19 mouse cellular contexts compared by ENCODE assay signal in genomic region chr4:95110828-95111227, GRCm38 (mm10).
"Had no signal": no experiment of that assay in that cellular context is flagged by ENCODE, and none has a peak within 500 bp of the region (broad histone marks: within the 10 kb centered on the region; RNA-seq: fewer than 3 reads in every experiment).

No protein-coding gene starts in this region.

- H3K36me3 ChIP-seq: lung, embryonic 15.5 days; midbrain, embryonic 10.5 days; midbrain, embryonic 12.5 days; neural tube, embryonic 13.5 days; neural tube, embryonic 15.5 days had no signal

- H3K4me2 ChIP-seq: lung, embryonic 15.5 days; midbrain, embryonic 12.5 days; neural tube, embryonic 13.5 days; neural tube, embryonic 15.5 days had no signal

- H3K9me3 ChIP-seq: lung, embryonic 15.5 days; midbrain, embryonic 10.5 days; midbrain, embryonic 12.5 days; neural tube, embryonic 13.5 days; neural tube, embryonic 15.5 days had no signal

- DNase-seq: lung, adult 2 months; lung, postnatal 10 days; lung, postnatal 4 days; midbrain, embryonic 14.5 days; retina, postnatal 1 day; right cerebral cortex, adult 18-20 months; right cerebral cortex, postnatal 25 days; right cerebral cortex, postnatal 4 days; spleen, adult 18-20 months; thymus, adult 18-20 months; thymus, postnatal 14 days; thymus, postnatal 36 days had no signal

- ATAC-seq: midbrain, embryonic 16.5 days had no signal

- H3K27ac ChIP-seq: lung, embryonic 15.5 days; midbrain, embryonic 10.5 days; midbrain, embryonic 12.5 days; neural tube, embryonic 13.5 days; neural tube, embryonic 15.5 days had no signal

- H3K9ac ChIP-seq: lung, embryonic 15.5 days; midbrain, embryonic 12.5 days; neural tube, embryonic 13.5 days; neural tube, embryonic 15.5 days had no signal

- H3K4me3 ChIP-seq: lung, embryonic 15.5 days; midbrain, embryonic 10.5 days; midbrain, embryonic 12.5 days; myocyte; neural tube, embryonic 13.5 days; neural tube, embryonic 15.5 days had no signal

- H3K27me3 ChIP-seq: lung, embryonic 15.5 days; neural tube, embryonic 13.5 days; neural tube, embryonic 15.5 days had no signal
